Mouse (Mus musculus) stomach, postnatal 0 days (tissue): ENCODE measurements around the gene Pjvk. TPM values are rescaled to one million over a fixed set of nuclear protein-coding genes. Genes with fewer than 3 reads are reported as not detected.

ENCODE experiments used
- ATAC-seq: fragments of 200-750 bp; cut with Nextera tagmentation; 2 replicates; pipeline ENCODE4 v1.8.0; 2017; ENCODE audit not compliant: low FRiP score, low TSS enrichment
- DNase-seq: peaks from one replicate; pipeline ENCODE4 v3.0.0-alpha.2; 2016; ENCODE audit warnings: low spot score
- H3K27ac ChIP-seq: fragments of 300-500 bp; sonication (generic); replicated peaks from 2 replicates; pipeline ENCODE4 v1.5.1; 2014; ENCODE audit warnings: mild to moderate bottlenecking, control low read depth
- H3K27me3 ChIP-seq: fragments of 300-500 bp; sonication (generic); 2 replicates; pipeline ENCODE4 v1.6.1; 2014; ENCODE audit warnings: low read length; ENCODE audit not compliant: control insufficient read depth, insufficient read depth
- H3K36me3 ChIP-seq: fragments of 300-500 bp; sonication (generic); 2 replicates; pipeline ENCODE4 v1.6.1; 2014; ENCODE audit warnings: low read length, mixed read lengths; ENCODE audit not compliant: control insufficient read depth, insufficient read depth
- H3K4me1 ChIP-seq: fragments of 300-500 bp; sonication (generic); replicated peaks from 2 replicates; pipeline ENCODE4 v1.6.1; 2014; ENCODE audit warnings: antibody characterized with exemption; ENCODE audit not compliant: control insufficient read depth, insufficient read depth
- H3K4me2 ChIP-seq: fragments of 300-500 bp; sonication (generic); replicated peaks from 2 replicates; pipeline ENCODE4 v1.6.1; 2014; ENCODE audit warnings: low read depth, mild to moderate bottlenecking, control low read depth, moderate library complexity
- H3K4me3 ChIP-seq: fragments of 300-500 bp; sonication (generic); 2 replicates; pipeline ENCODE4 v1.5.1; 2014; ENCODE audit warnings: low read depth, low read length, control low read depth
- H3K9ac ChIP-seq: fragments of 300-500 bp; sonication (generic); 2 replicates; pipeline ENCODE4 v1.6.1; 2014; ENCODE audit warnings: mild to moderate bottlenecking, low read length, control low read depth, mixed read lengths
- H3K9me3 ChIP-seq: fragments of 300-500 bp; sonication (generic); 2 replicates; pipeline ENCODE4 v1.6.1; 2016; ENCODE audit warnings: low read length; ENCODE audit not compliant: control insufficient read depth
- CTCF ChIP-seq: IDR thresholded peaks from 2 replicates; pipeline ENCODE4 v1.5.1; 2016; ENCODE audit warnings: antibody characterized with exemption, low read depth, mild to moderate bottlenecking, moderate library complexity
- EP300 ChIP-seq: optimal IDR thresholded peaks from 2 replicates; pipeline ENCODE3; 2016; ENCODE audit warnings: antibody characterized with exemption
- WGBS: fragments of 180-500 bp; shearing (Covaris S2); extraction: QIAGEN DNeasy Blood & Tissue Kit; methylation state at CpG from one replicate; pipeline ENCODE4 v1.1.7; 2014; 5-methylcytosine and 5-hydroxymethylcytosine counted together
- polyA plus RNA-seq: library from polyadenylated mRNA; unstranded; fragments of >200 nt; fragmentation: Nextera tagmentation; extraction: Ambion mirVana; gene quantifications from 2 replicates; pipeline ENCODE4 v1.2.1, GENCODE M21; 2015

Pjvk gene
- polyA plus RNA-seq = 0.07 and 0.21 TPM in 2 replicates

DNA sequence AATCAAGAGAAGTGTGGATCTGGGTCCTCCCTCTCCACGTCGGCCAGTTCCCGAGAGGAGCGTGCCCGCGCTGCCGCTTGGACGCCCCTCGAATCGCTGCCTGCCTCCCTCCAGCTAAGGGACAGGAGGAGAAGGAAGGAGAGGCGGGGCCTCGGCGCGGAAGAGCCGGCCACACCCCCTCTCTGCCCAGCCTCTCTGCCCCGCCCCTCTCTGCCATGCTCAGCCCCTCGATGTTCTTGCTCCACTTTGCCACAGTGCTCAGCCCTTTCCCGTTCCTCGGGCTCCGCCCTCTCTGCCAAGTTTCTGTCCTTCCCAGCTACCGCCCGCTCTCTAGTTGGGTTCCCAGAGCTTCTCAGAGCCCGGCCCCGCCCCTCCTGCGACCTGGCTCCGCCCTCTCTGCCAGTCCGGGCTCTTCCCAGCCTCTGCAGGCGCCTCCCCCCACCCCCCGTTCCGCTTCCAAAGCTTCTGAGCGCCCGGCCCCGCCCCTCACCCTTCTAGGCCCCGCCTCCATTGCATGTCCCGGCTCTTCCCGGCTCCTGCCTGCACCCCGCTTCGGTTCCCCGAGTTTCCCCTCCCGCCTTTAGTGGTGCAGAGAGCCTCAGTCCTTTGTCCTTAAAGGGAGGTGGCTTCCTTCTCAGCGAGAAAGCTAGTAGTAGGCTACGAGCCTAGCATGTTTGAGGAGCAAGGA is at the start of gene Pjvk, which contains the start of gene Prkra:
Gene Pjvk (plus strand): TSS at position 594 of the 688 bp plus-strand sequence.
Gene Prkra (minus strand): TSS at position 133 of the 688 bp plus-strand sequence.
- TF ChIP-seq CTCF (peak; percentile 22; the same call in 1 of the 2 replicates), EP300 (no peak)
- Histone ChIP-seq H3K36me3 (no peaks in the 10 kb centered on the region), H3K4me3 (peak within 1 kb of the TSS; percentile 76), H3K9me3 (no peaks in the 10 kb centered on the region), H3K4me1 (no peaks in the 10 kb centered on the region), H3K27ac (peak within 1 kb of the TSS; percentile 88), H3K4me2 (peak within 1 kb of the TSS; percentile 97), H3K27me3 (no peaks in the 10 kb centered on the region), H3K9ac (peak within 1 kb of the TSS; percentile 80)
- ATAC-seq = peak; percentile 100
- peak; percentile 100 for DNase-seq
- WGBS = 1% methylated on average over 34 of the region's 42 CpGs

DNA sequence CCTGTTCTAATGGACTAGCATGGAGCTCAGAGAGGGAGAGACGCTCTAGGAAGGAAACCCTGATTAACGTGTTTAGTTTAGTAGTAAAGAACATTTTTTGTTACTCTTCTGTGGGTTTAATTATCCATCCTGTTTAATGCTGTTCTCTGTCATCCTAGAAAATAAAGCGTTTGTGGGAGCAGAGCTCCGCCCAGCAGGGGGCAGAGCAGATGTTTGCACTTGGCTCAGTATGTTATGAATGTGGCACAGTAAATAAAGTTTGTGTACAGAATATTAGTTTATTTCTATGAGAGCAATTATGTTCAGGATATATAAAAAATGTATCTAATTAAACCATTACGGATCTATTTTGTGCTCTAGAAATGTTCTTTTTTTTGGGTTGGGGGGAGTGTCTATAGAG is 49.1 kb upstream of the Pjvk start:
- Histone ChIP-seq H3K9ac (no peak overlapping the region), H3K4me1 (no peaks in the 10 kb centered on the region), H3K9me3 (no peaks in the 10 kb centered on the region), H3K4me3 (no peak overlapping the region), H3K27me3 (no peaks in the 10 kb centered on the region), H3K27ac (no peak overlapping the region), H3K36me3 (no peaks in the 10 kb centered on the region), H3K4me2 (no peak overlapping the region)
- no peak for DNase-seq
- no peak for ATAC-seq
- 54% methylated on average over 5 of the region's 5 CpGs for WGBS
- peak; percentile 60 for TF ChIP-seq CTCF
- no peak for TF ChIP-seq EP300

- 95% methylated on average over 1 of the region's 1 CpGs for WGBS
- no peak for DNase-seq
- Histone ChIP-seq H3K27ac (no peak overlapping the region), H3K4me2 (no peak overlapping the region), H3K4me1 (no peaks in the 10 kb centered on the region), H3K9ac (no peak overlapping the region), H3K9me3 (no peaks in the 10 kb centered on the region), H3K36me3 (no peaks in the 10 kb centered on the region), H3K27me3 (no peaks in the 10 kb centered on the region), H3K4me3 (no peak overlapping the region)
- ATAC-seq = no peak
- TF ChIP-seq EP300 (no peak), CTCF (no peak)
Measured at GRCm38 (mm10) chr2:76602256-76602655, 46.0 kb upstream of the Pjvk start.

DNA sequence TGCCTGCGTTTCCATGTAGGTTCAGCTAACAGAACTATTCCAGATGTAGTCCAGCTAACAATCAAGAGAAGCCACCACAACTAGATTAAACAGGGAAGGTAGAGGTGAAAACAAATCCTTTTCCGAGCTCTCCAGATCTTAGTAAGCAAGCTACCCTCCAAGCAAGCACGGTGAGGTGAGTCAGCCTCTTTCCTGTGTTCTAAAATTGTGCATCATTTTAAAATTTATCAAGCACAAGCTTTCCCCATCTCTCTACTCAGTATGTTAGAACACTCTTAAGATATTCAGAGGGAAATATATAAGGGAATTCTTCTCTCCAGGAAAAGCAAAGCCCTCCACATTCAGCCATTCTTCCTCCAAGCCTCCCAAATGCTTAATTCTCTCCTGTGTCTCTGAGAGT is 41.6 kb upstream of the Pjvk start:
- Histone ChIP-seq H3K9me3 (no peaks in the 10 kb centered on the region), H3K9ac (no peak overlapping the region), H3K4me1 (no peaks in the 10 kb centered on the region), H3K4me2 (no peak overlapping the region), H3K4me3 (no peak overlapping the region), H3K27ac (no peak overlapping the region), H3K27me3 (no peaks in the 10 kb centered on the region), H3K36me3 (no peaks in the 10 kb centered on the region)
- TF ChIP-seq CTCF = no peak
- TF ChIP-seq EP300 = no peak
- DNase-seq (no peak), ATAC-seq (no peak)
- WGBS = 73% methylated on average over 3 of the region's 3 CpGs

GRCm38 (mm10) chr2:76610326-76611104 is 37.8 kb upstream of the Pjvk start:
- no peaks in the 10 kb centered on the region for H3K9me3 ChIP-seq
- H3K27me3 ChIP-seq = no peaks in the 10 kb centered on the region
- H3K4me2 ChIP-seq = no peak overlapping the region
- H3K36me3 ChIP-seq = no peaks in the 10 kb centered on the region
- no peak overlapping the region for H3K27ac ChIP-seq
- no peak overlapping the region for H3K4me3 ChIP-seq
- no peaks in the 10 kb centered on the region for H3K4me1 ChIP-seq
- no peak for ATAC-seq
- no peak overlapping the region for H3K9ac ChIP-seq
- DNase-seq = peak; percentile 23
- WGBS = 50% methylated on average over 10 of the region's 10 CpGs
- TF ChIP-seq CTCF = no peak

- H3K4me1 ChIP-seq = no peaks in the 10 kb centered on the region
- H3K9ac ChIP-seq = no peak overlapping the region
- no peaks in the 10 kb centered on the region for H3K27me3 ChIP-seq
- H3K36me3 ChIP-seq = no peaks in the 10 kb centered on the region
- H3K9me3 ChIP-seq = no peaks in the 10 kb centered on the region
- no peak for ATAC-seq
- 76% methylated on average over 3 of the region's 3 CpGs for WGBS
- H3K4me3 ChIP-seq = no peak overlapping the region
- DNase-seq = no peak
- no peak for TF ChIP-seq CTCF
- no peak for TF ChIP-seq EP300
- no peak overlapping the region for H3K27ac ChIP-seq
- no peak overlapping the region for H3K4me2 ChIP-seq
Measured at GRCm38 (mm10) chr2:76611996-76612395, 36.3 kb upstream of the Pjvk start.
